Mouse (Mus musculus): ENCODE results near the gene Chrm4. TPM values are rescaled to one million over a fixed set of nuclear protein-coding genes. Genes with fewer than 3 reads are reported as not detected.
A peak's percentile ranks its signal among the peaks of the same experiment; 100 is the strongest.

The Chrm4 gene
- total RNA-seq, 2 experiments from 2014 or later, result 21.5 to 26.1 TPM

DNA sequence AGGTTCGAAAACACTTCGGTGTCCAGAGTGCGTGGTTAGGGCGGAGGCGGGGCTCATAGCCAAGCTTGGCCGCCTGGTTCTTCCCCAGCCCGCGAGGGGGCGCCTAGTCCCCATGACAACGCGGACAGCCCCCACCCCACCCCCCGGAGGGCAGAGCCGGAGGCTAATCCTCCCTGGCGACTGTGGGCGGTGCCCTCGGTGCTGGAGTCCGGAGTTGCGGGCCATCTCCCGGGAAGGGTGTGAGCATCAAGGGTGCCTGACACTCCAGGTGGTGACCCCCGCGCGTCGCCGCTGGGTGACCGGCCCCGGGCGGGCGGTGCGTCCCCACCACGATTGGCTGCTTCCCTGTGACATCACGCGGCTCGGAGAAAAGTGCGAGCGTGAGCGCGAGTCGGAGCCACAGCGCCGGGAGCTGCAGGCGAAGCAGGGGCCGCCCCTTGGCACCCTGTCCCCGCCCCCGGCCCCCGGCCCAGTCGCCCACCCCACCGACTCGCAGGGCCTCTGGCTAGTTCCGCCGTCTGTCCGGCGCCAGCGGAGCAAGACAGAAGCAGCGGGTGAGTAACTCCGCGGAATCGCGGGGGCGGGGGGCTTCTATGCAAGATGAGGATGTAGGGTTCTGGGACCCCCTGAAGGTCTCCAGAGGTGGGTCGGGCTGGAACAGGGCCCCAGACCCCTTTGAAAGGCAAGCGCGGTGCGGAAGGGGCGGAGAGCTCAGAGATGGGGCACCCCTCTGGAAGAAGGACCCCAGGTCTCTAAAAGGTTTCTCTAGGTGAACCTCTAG, 5.1 kb upstream of the Chrm4 start:
- DNase-seq (ENCODE audit: extremely low spot score in 1 of 2, low spot score in 1 of 2), result peak; percentile 60 to 71

DNA sequence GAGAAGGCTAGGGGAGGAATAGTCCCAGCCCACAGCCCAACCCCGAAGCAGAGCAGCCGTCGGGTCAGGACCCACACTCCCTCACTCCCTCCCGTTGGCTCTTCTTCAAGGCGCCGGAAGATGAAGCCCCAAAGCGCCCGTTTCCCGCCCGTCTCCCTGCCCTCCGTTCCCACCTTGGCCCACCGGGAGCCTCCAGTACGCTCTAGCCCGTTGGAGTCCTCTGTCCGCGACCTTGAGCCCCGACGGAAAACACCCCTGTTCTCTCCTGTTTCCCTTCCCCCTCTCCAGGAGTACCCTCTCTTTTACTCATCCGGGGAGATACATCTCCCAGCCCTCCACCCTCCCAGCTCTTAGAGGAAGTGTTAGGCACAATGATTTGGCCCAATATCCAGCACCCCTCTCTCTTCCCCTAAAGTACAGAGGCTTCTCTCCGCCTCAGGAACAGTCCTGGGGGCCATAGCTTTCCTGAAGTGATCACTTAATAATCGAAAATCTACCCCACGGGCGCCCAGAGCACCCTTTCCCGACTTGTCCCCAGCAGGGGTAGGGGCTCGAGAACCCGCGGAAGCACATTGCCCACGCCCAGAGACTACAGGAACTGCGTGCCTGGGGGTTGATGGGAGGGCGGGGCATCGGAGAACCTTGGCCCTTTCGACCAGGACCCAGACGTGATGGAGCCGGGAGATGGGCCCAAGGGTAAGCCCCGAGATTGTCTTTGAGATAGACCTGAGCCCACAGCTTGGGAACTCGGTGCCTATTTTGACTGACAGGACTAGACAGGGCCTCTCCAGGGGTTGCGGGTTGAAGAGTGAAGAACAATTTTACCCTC, 4.2 kb upstream of the Chrm4 start:
- no peak for DNase-seq (ENCODE audit: extremely low spot score in 1 of 2, low spot score in 1 of 2)

DNA sequence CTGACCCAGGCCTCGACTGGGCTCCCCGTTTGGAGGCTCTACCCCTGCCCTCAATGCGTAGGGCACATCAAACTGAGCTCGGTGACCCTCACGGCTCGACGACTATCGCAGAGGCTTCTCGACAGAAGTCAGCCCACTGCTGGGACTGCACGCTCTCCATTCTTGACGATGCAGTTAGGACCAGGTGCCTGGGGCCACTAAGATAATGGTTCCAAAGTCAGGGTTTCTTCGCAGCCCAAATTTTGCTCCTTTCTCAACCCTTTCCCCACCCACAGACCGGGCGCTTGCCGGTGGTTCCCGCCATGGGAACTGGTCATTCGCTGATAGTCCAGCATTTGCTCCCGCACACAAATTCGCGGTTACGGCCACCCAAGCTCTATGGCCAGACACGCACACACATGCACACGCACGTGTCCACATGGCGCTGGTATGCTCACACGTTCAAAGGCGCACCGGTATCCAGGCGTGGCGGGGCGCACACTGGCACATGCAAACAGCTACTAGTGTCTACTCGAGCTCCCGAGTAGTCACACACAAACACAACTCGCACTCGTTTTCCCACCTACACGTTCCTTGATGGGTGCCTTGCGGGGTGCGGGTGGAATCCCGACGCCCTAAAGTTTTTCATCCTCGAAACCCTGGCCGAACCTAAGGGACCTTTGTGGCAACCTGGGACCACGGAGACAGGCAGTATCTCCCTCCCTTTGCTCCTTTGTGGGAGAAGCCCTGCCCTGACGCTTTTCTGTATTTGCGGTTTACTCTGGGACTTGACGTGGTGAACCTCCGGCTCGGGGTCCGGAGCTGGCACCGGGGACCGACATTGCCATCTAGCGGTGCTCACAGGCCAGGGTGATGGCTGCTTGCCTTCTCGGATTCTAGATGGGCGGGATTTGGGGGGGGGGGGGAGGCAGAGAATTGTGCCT, 3.4 kb upstream of the Chrm4 start:
- peak; percentile 68 to 73 for DNase-seq (ENCODE audit: extremely low spot score in 1 of 2, low spot score in 1 of 2)

DNA sequence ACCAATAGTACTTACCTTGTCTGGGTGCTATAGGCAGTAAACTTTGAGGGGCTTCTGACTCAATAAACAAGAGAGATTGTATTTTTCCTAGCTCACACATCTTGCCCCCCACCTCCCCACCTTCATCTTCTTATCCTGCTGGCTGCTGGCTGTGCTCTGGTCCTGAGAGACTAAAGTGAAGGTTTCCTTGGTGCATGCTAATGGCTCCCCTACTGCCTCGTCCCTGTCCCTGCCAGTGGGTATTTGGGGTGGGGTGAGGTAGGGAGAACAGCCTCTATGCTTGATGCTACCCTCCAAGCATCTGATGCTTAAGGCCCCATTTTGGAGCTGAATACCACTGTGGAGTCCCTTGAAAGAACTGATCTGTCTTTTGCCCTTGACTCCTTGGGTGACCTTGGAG, 2.3 kb upstream of the Chrm4 start:
- DNase-seq (ENCODE audit: extremely low spot score in 1 of 2, low spot score in 1 of 2), result no peak

DNA sequence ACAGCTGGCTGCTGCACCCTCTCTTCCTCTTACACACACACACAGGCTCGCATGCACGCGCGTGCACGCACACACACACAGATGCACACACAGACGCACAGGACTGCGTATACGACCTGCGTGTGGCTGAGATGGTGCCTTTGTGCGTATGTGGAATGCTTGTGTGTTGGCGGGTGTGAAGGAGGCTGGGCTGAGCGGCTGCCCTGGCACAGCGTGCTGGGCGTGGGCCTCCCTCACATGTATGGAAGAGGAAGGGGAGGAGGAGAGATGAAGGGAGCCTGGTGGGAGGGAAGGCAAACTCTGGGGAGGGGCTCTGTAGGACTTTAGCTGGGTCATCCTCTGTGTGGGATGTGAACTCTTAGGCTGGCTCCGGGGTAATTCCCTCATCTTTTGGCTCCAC, 1.6 kb upstream of the Chrm4 start:
- DNase-seq (ENCODE audit: extremely low spot score in 1 of 2, low spot score in 1 of 2), result no peak

DNA sequence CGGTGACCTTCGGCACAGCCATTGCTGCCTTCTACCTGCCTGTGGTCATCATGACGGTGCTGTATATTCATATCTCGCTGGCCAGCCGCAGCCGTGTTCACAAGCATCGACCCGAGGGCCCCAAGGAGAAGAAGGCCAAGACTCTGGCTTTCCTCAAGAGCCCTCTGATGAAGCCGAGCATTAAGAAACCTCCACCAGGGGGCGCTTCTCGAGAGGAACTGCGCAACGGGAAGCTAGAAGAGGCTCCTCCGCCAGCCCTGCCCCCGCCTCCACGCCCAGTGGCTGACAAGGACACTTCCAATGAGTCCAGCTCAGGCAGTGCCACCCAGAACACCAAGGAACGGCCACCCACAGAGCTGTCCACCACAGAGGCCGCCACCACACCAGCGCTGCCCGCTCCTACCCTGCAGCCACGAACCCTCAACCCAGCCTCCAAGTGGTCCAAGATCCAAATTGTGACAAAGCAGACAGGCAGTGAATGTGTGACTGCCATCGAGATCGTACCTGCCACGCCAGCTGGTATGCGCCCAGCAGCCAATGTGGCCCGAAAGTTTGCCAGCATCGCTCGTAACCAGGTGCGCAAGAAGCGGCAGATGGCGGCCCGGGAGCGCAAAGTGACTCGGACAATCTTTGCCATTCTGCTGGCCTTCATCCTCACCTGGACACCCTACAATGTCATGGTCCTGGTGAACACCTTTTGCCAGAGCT, 931 bp downstream of the Chrm4 start:
- DNase-seq (ENCODE audit: extremely low spot score in 1 of 2, low spot score in 1 of 2), result peak; percentile 74 to 91

DNA sequence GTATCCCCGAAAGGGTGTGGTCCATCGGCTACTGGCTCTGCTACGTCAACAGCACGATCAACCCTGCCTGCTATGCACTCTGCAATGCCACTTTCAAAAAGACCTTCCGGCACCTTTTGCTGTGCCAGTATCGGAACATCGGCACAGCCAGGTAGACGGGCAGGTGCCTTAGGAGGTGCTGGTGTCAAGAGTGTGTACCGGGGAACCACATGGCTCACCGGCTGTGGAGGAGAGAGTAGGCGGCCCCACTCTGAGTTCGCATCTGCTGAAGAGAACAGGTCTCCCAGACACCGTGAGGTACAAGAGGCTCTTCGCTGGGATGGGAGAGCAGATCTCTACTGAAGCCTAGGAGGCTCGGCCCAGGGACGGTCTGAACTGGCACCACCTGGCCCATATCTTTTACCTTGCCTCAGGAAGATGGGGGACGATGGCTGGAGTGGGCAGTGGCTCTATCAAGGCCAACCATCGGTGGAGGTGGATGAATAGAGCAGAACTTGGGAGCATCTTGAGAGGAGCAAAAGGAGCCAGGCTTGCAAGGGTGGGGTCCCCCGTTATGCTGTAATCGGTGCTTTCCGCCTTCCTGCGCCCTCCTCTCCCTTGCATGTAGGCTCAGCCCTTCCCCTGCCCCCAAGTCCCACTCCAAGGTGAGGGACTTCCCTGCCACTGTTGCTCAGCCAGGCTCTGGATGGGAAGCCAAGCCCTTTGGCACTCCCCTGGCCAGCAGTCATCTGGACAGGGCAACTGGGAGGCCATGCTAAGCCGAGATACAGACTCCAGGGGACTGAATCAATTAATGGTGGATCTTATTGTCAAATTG, 1.7 kb downstream of the Chrm4 start:
- no peak for DNase-seq (ENCODE audit: extremely low spot score in 1 of 2, low spot score in 1 of 2)

DNA sequence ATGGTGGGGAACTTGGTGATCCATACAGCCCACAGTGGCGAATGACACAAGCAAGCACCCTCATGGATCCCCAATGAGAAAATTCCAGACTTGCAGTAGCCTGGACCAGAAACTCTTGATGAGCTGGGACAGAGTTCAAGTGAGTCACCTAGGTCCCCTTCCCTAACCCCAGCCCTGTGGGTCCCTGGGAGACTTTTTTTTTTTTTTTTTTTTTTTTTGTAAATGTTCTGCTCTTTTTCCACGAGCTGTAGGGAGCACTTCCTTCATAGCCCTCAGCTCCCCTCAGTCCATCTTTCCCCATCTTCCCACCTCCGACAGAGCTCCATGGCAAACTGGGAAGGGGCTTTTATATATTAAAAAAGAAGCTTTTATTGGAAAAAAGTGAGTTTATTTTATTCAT, 2.4 kb downstream of the Chrm4 start:
- DNase-seq (ENCODE audit: extremely low spot score in 1 of 2, low spot score in 1 of 2), result no peak

DNA sequence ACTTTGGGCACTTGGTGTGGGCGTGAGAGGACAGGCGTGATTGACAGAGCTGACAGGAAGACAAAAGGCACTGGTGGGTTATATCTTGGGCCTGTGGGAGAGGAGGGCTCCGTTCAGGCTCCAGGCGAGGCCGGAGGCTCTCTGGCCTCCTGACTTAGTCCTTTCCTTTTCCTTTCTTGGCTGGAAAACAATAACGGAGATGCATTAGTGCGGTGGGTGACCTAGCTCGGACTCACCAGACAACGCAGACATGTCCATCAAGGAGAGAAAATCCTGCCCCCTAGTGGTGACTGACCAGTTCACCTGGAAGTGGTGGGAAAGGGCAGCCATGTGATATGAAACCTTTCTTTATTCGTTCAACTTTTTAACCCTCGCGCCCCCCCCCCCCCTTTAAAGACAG, 2.9 kb downstream of the Chrm4 start:
- no peak for DNase-seq (ENCODE audit: extremely low spot score in 1 of 2, low spot score in 1 of 2)

DNA sequence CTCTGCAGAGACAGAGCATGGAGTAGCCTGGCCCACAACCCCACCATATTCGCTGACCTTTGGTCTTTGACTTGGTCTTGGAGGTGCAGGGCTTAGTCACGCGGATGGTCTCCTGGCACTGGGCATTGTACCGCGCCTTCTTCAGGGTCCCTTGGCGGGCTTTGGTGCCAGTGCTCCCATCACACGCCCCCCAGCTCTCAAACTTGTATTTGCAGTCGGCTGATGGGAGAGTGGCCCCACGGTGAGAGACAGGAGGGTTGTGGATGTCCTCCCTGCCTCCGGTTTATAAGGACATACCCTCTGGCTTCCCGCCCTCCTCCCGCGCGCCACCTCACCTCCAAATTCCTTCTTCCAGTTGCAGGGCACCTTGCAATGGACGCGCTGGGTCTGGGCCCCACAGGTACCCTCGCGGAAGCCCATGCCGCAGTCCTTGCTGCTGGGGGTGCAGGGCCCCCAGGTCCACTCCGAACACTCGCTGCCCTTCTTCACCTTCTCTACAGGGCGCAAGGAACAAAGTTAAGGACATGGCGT, 3.8 kb downstream of the Chrm4 start:
- no peak for DNase-seq (ENCODE audit: extremely low spot score in 1 of 2, low spot score in 1 of 2)

DNA sequence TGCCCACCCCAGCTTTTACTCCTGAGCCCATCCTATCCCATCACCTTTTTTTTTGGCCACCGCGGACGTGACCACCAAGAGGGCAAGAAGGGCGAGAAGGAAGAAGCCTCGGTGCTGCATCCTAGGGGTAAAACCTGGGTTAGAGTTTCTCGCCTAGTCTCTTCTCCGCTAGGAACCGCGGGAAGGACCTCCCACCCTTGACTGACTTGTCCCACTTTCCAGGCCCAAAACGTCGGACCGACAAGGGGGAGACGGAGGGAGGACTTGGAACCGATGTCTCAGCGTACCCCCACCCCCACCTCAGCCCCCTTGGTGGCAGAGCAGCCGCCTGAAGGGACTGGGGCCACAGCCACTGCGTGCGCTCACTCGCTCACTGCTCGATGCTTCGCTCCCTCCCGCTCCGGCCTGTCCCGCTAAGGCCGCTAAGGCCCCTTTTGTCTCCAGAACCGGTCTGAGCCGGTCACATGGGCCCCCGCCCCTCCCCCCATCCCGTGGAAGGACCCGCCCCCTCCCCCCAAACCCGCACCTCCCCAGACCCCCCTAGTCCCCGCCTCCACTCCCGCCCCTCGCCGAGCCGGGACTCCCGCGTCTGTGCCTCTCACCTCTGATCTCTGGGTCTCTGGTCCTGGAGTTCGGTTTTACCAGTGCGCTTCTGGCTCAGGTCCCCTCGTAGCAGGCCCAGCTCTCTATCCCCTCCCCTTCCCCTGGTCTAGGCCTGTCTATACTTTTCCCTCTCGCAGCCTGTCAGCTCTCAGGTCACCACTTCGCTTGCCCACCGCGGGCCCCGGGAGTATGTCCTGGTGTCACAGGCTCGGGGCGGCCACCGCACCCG, 4.5 kb downstream of the Chrm4 start:
- DNase-seq (ENCODE audit: extremely low spot score in 1 of 2, low spot score in 1 of 2), result no peak

DNA sequence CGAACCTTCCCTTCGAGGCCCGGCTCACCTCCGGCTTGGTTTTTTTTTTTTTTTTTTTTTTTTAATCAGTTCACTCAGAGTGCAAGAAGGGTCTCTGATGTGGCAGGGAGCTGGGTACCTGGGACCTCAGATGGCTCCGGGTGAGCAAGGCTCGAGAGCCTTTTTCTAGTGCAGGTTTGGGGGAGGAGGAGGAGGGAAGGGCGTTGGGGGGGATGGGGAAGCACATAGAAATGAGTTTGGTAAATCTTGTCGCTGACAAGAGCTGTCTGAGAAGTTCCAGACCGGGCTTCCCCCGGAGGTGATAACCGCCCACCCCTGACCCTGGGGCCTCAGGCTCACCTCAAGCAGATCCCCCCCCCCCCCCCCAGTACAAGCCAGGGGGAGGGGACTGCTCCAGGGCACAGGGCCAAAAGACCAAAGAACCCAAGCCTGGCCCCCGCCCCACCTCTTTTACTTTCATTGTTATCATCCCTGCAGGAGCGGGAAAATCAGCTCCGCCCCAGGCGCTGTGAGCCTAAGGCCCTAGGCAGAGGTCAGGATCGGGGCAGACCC, 5.2 kb downstream of the Chrm4 start, which contains the start of gene Mdk:
Mdk (minus strand) TSS at position 138 of the 552 bp plus-strand sequence.
- no peak for DNase-seq (ENCODE audit: extremely low spot score in 1 of 2, low spot score in 1 of 2)

DNA sequence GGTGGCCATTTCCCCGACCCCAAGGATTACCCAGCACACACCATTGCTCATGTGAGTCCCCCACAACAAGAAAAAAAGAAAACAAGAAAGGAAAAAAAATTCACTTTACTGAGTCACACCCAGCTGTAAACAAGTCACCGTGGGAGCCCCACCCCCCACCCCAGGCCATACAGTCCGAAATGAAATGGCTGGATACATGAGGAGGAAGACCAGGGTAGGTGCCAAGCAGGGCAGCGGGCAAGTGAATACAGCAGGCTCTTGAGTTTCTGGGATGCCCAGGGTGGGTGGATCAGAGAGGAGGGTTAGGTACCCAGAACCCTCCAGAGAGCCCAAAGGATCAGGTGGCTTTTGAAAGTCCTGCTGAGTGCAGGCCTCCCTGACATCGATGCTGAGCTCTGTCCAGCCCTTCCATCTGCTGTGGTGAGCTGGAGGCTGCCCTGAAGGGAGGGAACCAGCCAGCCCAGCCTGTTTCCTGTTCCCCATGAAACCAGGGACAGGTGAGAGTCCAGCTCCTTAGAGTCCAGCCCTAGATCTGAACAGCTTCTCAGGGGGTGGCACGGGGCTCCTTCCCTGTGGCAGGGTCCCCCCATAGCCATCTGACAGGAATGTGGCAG, 5.8 kb downstream of the Chrm4 start:
- no peak for DNase-seq (ENCODE audit: extremely low spot score in 1 of 2, low spot score in 1 of 2)

DNA sequence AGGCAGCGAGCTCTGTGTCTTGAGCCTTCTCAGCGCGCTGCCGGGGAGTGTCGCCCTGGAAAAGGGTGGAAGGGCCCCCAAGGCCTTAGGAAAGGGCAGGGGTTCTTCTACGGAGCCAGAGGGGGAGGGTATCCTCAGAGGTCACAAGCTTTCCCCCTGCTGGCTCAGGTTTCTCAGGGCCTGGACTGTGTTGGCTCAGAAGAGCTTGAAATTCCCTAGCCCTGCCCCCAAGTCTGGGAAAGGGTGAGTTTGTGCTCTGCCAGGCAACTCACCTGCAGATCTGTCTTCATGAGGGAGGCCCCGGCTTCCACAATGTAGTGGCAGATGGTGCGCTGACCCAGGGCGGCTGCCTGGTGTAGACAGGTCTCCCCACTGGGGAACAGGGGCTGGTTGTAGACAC, 6.4 kb downstream of the Chrm4 start:
- DNase-seq (ENCODE audit: extremely low spot score in 1 of 2, low spot score in 1 of 2), result no peak

DNA sequence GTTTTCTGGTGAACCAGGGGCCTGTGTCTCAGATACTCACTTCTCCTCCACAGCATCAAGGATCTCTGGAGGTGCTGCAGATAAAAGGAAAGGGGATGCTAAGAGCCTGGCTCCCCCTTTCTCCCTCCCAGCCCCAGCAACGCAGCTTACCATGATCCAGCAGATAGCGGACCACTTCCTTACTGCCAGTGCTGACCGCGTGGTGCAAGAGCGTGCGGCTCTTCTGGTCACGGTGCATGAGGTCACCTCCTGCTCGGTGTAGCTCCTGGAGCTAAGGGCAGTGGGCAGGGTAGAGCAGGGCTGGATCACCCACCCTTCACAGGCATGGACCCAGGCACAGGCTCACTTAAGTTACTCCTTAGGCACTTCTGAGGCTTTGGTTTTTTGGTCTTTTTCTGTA, 7.0 kb downstream of the Chrm4 start:
- no peak for DNase-seq (ENCODE audit: extremely low spot score in 1 of 2, low spot score in 1 of 2)

DNA sequence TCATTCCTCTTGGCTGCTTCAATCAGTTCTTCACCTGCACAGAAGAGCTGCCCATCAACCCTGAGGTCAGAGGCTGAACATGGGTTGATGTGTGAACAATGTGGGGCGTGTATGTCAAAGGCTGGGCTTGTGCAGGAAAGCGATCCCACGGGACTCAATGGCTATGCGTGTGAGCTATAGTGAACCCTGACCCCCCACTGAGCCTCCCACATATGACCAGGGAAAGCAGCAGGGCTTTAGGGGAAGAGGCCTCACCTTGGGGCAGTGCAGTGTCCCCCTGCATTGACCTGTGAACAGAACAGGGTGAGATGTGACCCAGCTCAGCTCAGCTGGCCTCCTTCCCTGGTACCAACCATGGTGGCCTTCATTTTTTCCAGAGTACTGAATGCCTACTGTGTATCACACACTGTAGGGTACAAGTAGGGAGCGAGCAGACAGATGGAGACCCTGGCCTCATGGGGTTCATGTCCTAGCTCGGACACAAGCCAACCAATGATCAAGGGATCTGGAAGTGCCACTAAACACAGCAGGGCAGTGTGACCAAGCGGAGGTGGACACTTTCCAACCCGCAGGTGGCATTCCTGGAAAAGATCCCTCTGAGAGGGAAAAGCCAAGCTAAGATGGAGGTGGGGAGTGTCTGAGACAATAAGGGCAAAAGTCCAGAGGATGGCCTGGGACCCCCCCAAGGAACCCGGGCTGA, 7.9 kb downstream of the Chrm4 start:
- no peak for DNase-seq (ENCODE audit: extremely low spot score in 1 of 2, low spot score in 1 of 2)

DNA sequence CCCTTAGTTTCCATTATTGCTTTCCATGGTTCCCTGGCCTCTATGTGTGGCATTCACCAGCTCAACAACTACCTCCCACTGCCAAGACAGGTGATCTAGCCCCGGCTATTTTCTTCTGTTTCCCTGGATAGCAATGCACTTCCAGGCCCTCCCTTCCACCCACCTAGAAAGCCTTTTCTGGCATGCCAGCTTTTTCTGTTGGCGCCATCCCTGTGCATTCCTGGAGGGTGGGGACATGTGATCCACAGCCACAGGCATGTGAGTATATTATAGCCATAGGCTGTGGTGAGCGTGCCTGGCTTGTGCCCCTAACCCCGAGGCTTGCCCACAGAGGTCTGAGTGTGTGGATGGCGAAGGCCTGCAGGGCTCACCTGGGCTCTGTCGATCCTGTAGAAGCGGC, 9.1 kb downstream of the Chrm4 start:
- DNase-seq (ENCODE audit: extremely low spot score in 1 of 2, low spot score in 1 of 2), result no peak
